Comparison of ENCODE assay signal across 8 mouse cellular contexts in genomic region chr17:31297521-31297939, GRCm38 (mm10). TPM values are rescaled to one million over a fixed set of nuclear protein-coding genes. Genes with fewer than 3 reads are reported as not detected.
DNase-seq lines count a peak whose midpoint lies in the region; ATAC-seq and TF ChIP-seq lines count a peak whose summit lies in the region.

No protein-coding gene starts in this region.

- intact Hi-C loops in heart, adult 2 months (cut with DNase I): loop anchor here (2.0 kb wide), 1 partner anchor 43 kb away; no protein-coding TSS in a partner anchor

- peak; percentile 22 for DNase-seq in CD4-positive helper T cell, adult 2 months (ENCODE audit: low read depth, low spot score)
- DNase-seq in adrenal gland, adult 18-20 months (ENCODE audit: low spot score in 2 of 2): peak; percentile 57 to 65
- peak; percentile 67 to 69 for DNase-seq in heart, adult 2 months
- DNase-seq in kidney, adult 11 months: peak; percentile 79
- peak; percentile 74 for DNase-seq in testis, postnatal 10 days (ENCODE audit: low spot score)
- DNase-seq in retina, embryonic 14.5 days (ENCODE audit: low spot score): no peak

- peak overlapping the region; percentile 62; the same call in 1 of the 2 replicates for H3K4me3 ChIP-seq in heart, adult 2 months
- peak overlapping the region; percentile 55 for H3K4me3 ChIP-seq in lung, embryonic 16.5 days (ENCODE audit: low read length)

- peak; percentile 58 for ATAC-seq in lung, embryonic 16.5 days (ENCODE audit: low read depth)
- ATAC-seq in granulocyte monocyte progenitor cell, adult 5-6 weeks (replicated peaks; ENCODE audit: poor library complexity, severe bottlenecking): no peak

- TF ChIP-seq POLR2A in heart, adult 2 months (IDR thresholded peaks at IDR 0.05; ENCODE audit: insufficient read depth, low read depth, low read length): no peak

- H3K4me1 ChIP-seq in heart, adult 2 months (ENCODE audit: control insufficient read depth, insufficient read depth, low read length): no peaks in the 10 kb centered on the region
- peaks cover 13% of the 10 kb centered on the region for H3K4me1 ChIP-seq in lung, embryonic 16.5 days (replicated peaks; ENCODE audit: control insufficient read depth, insufficient read depth, low read length)

- no peaks in the 10 kb centered on the region; the same call in 1 of the 2 replicates for H3K79me2 ChIP-seq in heart, adult 2 months (replicated peaks; ENCODE audit: control insufficient read depth, insufficient read depth, low read length)

- H3K36me3 ChIP-seq in heart, adult 2 months (ENCODE audit: control insufficient read depth, insufficient read depth, low read length): no peaks in the 10 kb centered on the region
- H3K36me3 ChIP-seq in lung, embryonic 16.5 days (ENCODE audit: control insufficient read depth, insufficient read depth, low read length): no peaks in the 10 kb centered on the region

- H3K4me2 ChIP-seq in lung, embryonic 16.5 days (ENCODE audit: low read depth, low read length): peak overlapping the region; percentile 90

- no peak for TF ChIP-seq EP300 in heart, adult 2 months (IDR thresholded peaks at IDR 0.05; ENCODE audit: insufficient read depth, low read depth, low read length)

- WGBS in heart, adult 2 months: 0% methylated on average over 7 of the region's 7 CpGs
- under 1% methylated on average over 7 of the region's 7 CpGs for WGBS in lung, embryonic 16.5 days

- H3K27me3 ChIP-seq in heart, adult 2 months (ENCODE audit: control insufficient read depth, insufficient read depth, low read length): no peaks in the 10 kb centered on the region
- no peaks in the 10 kb centered on the region for H3K27me3 ChIP-seq in lung, embryonic 16.5 days (ENCODE audit: control insufficient read depth, insufficient read depth, low read depth, low read length)

- TF ChIP-seq CTCF in heart, adult 2 months (IDR thresholded peaks at IDR 0.05): peak; percentile 63

- no peaks in the 10 kb centered on the region for H3K9me3 ChIP-seq in lung, embryonic 16.5 days (ENCODE audit: control insufficient read depth, low read length)

- no peak overlapping the region for H3K9ac ChIP-seq in heart, adult 2 months (ENCODE audit: low read depth, low read length)
- peak overlapping the region; percentile 72 for H3K9ac ChIP-seq in lung, embryonic 16.5 days (ENCODE audit: low read length)

- peak overlapping the region; percentile 53 for H3K27ac ChIP-seq in heart, adult 2 months
- peak overlapping the region; percentile 70 for H3K27ac ChIP-seq in lung, embryonic 16.5 days (ENCODE audit: low read length)

RNA-seq across cellular contexts. Expression of gene Slc37a1, which starts 10.9 kb away (rescaled TPM):
- 10 to 100 TPM in 1 of 2 experiments, 1 to 10 TPM in 1; 8.9 to 10.4 TPM for total RNA-seq in adrenal gland, adult 18-20 months (2021)
- total RNA-seq in heart, adult 2 months (2021): 1 to 10 TPM; 7.3 to 9.1 TPM
- 18.7 and 19.7 TPM in 2 replicates for polyA plus RNA-seq in heart, adult 2 months (2012; rRNA removed)
- 13.4 and 13.5 TPM in 2 replicates for polyA plus RNA-seq in lung, embryonic 16.5 days (2015; fragmentation: Nextera tagmentation; extraction: Ambion mirVana)
- 6.2 and 8.0 TPM in 2 replicates for total RNA-seq in granulocyte monocyte progenitor cell, adult 5-6 weeks (2014; fragmentation: Nextera tagmentation)
- 7.4 and 8.4 TPM in 2 replicates for total RNA-seq in granulocyte monocyte progenitor cell, adult 5-6 weeks (2017)

RNA-seq across cellular contexts. Expression of gene Rsph1, which starts 20.3 kb away (rescaled TPM):
- total RNA-seq in adrenal gland, adult 18-20 months (2021): 1 to 10 TPM; 5.7 to 7.2 TPM
- 1 to 10 TPM in 1 of 2 experiments, under 1 TPM in 1; 0.81 to 1.2 TPM for total RNA-seq in heart, adult 2 months (2021)
- polyA plus RNA-seq in heart, adult 2 months (2012; rRNA removed): 0.32 and 1.2 TPM in 2 replicates
- 20.1 and 24.0 TPM in 2 replicates for polyA plus RNA-seq in lung, embryonic 16.5 days (2015; fragmentation: Nextera tagmentation; extraction: Ambion mirVana)
- total RNA-seq in granulocyte monocyte progenitor cell, adult 5-6 weeks (2014; fragmentation: Nextera tagmentation): 3.6 TPM in 1 of 2 replicates, not detected in the other
- 0.88 and 1.2 TPM in 2 replicates for total RNA-seq in granulocyte monocyte progenitor cell, adult 5-6 weeks (2017)
